Mouse (Mus musculus): Measurements from ENCODE around the gene Nup50. TPM values are rescaled to one million over a fixed set of nuclear protein-coding genes. Genes with fewer than 3 reads are reported as not detected.

Gene Nup50
- total RNA-seq, 2 experiments from 2014 or later: 41.0 to 45.8 TPM

DNA sequence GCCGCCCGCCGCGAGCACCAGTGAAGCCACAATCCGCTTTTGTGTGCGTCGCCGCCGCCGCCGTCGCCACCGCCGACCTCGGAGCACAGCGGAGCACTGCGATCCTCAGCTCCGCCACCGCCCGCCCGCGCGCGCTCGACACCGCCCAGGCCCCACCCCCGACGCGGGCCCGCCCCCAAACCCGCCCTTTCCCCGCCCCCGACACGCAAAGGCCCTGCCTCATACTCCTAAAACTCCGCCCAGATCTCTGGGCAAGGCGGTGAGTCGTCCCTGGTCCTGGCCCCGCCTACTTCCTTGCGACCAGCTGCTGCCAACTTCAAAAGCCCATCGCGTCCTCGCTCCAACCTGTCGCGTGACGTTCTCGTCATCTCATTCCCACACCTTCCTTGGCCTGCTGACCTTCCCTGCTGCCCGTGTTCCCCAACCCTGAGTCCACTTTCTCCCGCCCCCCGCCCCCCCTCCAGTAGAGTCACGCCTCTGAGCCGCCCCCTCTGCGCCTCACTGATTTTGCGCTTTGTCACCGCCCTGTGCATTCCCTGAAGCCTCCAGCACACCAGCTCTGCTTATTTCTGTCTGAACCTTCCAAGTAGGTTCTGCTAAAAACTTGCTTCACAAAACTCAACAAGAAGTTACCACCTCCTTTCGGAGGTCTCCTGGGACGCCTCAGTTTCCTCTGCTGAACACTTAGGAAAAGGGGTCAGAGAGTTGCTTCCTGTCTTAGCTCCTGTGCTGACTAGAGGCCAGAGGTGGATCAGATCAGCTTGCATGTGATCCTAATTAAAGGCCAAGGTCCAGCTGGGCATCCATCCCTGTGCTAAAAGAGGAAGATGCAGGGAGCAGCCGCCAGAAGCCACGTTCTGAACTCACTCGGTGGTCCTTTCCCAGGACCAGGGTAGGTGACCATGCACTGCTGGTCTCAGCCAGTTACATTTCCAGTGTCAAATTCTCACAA lies 64.9 kb downstream of the Nup50 start, which contains the start of gene 5031439G07Rik:
TSS of gene 5031439G07Rik (minus strand) at position 678 of the 952 bp plus-strand sequence.
- peak; percentile 78 to 83 for DNase-seq (ENCODE audit: low spot score in 2 of 2)

DNA sequence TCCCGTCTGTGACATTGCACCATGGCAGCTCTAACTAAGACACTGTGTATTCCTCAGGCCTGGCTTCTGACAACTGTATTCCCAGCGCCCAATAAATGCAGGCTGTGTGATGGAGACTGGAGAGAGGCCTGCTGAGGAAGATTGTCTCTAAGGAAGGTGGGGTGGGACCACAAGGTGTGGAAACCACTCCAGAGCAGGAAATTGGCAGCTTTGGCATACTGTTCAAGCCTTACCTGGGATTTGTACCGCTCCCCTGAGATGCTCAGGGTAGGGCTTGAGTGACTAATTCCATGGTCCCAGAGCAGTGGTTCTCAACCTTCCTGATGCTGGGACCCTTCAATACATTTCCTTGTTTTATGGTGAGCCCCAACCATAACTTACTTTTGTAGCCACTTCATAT lies 65.9 kb downstream of the Nup50 start:
- no peak for DNase-seq (ENCODE audit: low spot score in 2 of 2)

DNA sequence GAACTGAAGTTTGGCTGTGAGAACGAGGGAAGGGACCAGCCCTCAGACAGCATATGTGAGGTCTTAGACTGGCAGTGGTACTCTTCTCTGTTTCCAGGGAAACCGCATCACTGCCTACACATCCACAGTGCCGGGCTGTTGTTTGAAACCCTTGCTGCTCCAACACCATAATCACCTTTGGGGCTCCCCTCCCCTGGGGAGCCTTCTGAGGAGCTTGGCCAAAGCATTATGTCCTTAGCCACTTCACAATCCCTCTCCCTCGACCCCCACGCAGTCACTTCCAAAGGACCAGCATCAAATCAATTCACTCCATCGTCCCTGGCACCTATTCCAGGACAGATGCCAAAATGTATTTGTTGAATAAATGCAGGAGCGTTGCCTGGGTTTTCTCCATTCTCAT lies 66.6 kb downstream of the Nup50 start:
- no peak for DNase-seq (ENCODE audit: low spot score in 2 of 2)

Small RNA genes within 50 kb of the gene (microRNA-seq; reads per million reads assigned to microRNA genes)
- gene Mir1249 (ENCODE audit: borderline number of aligned reads in 2 of 2): 168 to 348 reads per million in 2 experiments

Other genes with a start within 250 kb of the Nup50 start
- 1 to 10 TPM in 1 of 2 experiments, under 1 TPM in 1; 0.53 to 1.3 TPM for gene Arhgap8, start 203.4 kb upstream of the Nup50 start, total RNA-seq (2021)
- gene Phf21b, start 67.4 kb upstream of the Nup50 start, total RNA-seq (2021): 1 to 10 TPM; 1.6 to 2.3 TPM
- under 1 TPM; 0.16 to 0.17 TPM for gene Gm29666, start 3.4 kb upstream of the Nup50 start, total RNA-seq (2021)
- gene 5031439G07Rik, start 65.1 kb downstream of the Nup50 start, total RNA-seq (2021): 10 to 100 TPM; 38.8 to 53.7 TPM
- gene Upk3a, start 93.7 kb downstream of the Nup50 start, total RNA-seq (2021): not detected
- 1 to 10 TPM; 8.2 to 9.8 TPM for gene Fam118a, start 105.5 kb downstream of the Nup50 start, total RNA-seq (2021)
- gene Smc1b, start 208.6 kb downstream of the Nup50 start, total RNA-seq (2021): not detected
- not detected for gene Ribc2, start 208.7 kb downstream of the Nup50 start, total RNA-seq (2021)

All from adrenal gland, adult 18-20 months (tissue).